Mouse (Mus musculus) neural tube, embryonic 10.5 days (tissue): ENCODE measurements around the gene Gale.
"Not testable (repeated sequence)": the region's sequence is repeated elsewhere in the genome, so short reads cannot be mapped to it uniquely, and the experiment has no call there.

Source experiments
- DNase-seq: peaks from one replicate; pipeline ENCODE4 v3.0.0-alpha.2; 2017; ENCODE audit warnings: low spot score; ENCODE audit errors: extremely low spot score

Gale gene

DNA sequence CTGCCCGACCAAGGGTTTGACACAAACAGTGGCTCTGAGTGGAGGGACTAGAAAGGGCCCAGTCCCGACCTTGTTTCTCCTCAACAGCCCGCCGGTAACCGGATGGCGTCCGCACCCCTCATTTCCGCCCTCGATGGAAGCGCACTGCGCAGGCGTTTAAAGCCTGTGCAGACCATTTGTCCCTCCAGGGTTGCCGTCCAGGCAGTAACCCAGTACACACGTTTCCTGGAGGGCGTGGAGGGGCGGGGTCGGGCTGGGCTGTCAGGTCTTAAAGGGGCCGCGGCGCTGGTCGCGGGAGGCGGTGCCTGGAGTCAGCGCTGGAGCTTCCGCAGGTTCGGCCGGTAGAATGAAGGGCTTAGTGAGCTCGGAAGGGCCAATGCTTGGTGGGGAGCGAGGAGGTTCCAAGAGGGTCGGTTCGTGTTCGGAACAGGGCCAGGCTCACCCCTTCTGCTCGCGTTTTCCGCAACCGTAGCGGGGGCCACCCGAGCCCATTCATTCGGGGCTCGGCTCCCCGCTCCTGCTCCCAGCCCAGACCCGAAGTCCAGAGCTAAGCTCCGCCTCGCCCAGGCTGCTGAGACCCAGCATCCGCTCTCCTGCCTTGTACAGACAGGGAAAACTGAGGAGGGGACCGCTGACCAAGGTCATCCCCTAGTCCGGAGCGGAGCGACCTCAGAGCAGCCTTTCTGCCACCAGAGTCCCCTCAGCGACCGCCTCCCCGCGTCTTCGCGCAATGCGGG, at the start of gene Gale:
Gene Gale (plus strand): TSS at position 271 of the 737 bp plus-strand sequence.
- DNase-seq: peak; percentile 98

DNA sequence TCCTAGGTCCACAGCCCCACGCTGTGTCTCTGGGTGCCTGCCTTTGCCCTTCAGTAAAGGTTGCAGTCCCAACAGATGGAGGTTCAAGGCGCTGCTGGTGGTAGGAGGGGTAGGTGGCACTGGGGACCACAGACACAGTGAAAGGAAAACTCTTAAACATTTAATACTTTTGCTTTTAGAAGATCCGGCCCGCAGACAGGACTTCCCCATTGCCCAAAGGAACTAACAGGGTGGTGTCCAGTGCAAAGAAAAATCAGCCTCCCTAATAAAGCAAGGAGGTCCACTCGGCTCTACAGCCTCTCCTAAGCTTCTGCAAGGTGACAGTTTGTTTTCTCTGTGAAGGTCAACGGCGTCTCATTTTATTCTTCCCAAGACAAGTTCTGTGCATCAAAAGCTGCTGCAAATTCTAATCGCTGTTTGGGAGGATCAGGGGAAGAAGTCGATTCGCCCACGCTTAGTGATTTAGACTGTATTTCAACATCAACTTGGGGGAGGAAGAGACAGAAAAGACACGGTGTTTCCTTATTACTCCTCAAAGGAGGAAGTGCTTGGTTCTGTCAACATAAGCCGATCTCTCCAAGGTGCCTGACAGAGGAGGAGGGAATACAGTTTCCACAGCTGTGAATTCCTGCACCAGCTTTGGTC, 44.8 kb upstream of the Gale start:
- DNase-seq: no peak

DNA sequence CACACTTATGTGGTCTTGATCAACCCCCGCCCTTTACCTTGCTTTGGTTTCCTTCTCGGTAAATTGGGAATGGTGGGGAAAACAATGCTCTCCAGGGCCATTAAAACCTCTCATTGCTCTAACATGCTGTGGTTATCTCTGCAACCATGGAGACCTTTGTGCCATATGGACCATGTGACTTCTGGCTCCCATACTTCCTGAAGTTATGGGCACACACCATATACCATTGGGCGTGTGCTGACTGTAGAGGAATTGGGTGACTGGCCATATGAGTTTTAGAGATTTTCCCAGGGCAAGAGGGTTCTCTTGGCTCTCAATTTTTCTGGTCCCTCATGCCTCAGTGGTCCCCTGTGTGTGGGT, 44.3 kb upstream of the Gale start:
- no peak for DNase-seq

DNA sequence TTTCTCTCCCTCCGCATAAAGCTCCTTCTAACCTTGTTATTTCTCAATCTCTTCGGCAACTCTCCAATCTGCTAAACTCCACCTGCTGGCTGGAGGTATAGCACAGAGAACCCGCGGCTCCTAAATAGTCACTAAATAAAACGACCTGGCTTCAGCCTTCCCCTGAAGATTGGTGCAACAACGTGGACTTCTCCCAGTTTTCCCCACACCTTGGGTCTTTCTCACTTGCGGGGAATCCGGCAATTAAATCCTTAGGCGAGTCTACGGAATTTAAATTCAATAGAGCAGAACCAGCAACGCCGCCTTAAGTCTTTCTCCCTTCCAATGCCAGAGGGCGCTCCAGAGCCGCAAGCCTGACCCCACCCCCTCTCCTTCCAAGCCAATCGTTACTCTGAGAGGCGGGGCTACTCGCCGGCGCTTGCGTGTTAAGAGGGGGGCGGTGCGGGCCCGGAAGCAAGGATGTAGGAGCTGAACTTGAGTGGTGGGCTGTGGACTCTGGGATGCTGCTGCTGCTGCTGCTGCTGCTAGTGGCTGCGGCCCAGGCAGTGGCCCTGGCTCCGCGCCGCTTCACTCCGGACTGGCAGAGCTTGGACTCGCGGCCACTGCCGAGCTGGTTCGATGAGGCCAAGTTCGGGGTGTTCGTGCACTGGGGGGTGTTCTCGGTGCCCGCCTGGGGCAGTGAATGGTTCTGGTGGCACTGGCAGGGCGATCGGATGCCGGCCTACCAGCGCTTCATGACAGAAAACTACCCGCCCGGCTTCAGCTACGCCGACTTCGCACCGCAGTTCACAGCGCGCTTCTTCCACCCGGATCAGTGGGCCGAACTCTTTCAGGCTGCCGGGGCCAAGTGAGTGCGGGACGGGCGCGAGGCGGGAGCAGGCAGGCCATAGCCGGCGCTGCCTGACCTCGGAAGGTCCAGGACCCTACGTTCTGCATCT, 43.0 kb upstream of the Gale start, which contains the start of gene Fuca1:
Gene Fuca1 (plus strand): TSS at position 432 of the 938 bp plus-strand sequence.
- peak; percentile 93 for DNase-seq

DNA sequence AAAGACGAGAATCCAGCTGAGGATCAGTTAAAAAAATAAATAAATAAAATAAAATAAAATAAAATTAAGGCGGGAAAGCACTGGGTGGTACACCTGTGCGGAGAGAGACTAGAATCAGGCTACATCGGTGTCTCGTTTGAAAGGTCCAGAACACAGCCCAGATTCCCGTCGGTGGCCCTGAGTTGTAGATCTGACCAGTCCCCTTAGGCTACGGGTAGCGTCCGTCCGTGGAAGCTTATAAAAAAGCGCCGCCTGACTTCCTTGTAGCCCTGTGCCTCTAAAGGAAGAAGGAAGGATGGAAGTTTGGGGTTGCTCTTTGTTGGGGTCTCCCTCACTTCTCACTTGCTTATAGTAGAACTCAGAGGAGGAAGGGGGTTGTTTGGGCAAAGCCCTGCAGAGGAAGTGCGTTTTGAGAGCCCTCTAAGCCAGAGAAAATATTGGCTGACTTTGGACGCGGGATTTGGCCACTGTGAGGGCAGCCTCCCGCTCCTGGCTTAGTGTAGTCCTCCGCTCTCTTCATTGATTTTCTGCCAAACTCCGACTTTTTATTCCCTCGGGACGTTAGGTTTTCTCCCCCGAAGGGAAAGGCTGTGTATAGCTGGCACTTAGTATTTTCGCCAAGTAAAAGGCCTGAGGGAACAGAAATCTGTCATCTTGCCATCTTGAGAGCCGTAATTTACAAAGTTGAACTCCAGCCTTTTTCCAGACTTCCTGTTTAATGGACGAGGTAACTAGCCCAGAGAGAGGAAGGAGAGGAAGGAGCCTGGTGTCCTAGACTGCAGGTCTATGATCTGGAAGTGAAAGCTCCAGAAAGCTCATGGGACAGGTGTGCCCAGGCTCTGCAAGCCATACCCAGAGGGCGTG, 42.0 kb upstream of the Gale start:
- DNase-seq: peak; percentile 38

DNA sequence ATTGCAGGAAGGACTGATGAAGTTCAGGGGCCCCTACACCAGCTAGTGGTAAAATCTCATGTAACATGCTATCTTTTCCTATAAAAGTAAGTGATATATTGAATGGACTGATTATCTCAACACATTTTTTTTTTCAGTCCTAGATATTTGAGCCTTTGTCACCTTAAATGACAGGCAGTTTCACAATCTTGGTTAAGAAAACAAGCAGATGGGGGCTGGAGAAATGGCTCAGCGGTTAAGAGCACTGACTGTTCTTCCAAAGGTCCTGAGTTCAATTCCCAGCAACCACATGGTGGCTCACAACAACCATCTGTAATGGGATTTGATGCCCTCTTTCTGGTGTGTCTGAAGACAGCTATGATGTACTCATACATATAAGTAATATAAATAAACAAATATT, 41.3 kb upstream of the Gale start:
- DNase-seq: no peak

DNA sequence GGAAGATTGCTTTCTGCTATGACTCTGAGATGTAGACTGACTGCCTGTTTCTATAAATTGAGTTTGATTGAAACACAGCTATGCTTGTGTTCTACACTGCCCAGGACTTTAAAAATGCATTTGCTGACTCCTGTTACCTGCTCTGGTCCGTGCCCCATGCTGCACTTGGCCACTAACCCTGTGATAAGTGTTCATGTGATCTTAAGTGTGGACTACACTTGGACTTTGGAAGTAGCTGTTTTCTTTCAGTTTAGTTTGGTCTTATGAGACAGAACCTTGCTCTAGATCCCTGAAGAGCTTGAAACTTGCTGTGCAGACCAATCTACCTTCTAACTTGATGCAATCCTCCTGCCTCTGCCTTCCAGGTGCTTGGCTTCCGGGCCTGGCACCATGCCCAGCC, 39.1 kb upstream of the Gale start:
- DNase-seq: no peak

DNA sequence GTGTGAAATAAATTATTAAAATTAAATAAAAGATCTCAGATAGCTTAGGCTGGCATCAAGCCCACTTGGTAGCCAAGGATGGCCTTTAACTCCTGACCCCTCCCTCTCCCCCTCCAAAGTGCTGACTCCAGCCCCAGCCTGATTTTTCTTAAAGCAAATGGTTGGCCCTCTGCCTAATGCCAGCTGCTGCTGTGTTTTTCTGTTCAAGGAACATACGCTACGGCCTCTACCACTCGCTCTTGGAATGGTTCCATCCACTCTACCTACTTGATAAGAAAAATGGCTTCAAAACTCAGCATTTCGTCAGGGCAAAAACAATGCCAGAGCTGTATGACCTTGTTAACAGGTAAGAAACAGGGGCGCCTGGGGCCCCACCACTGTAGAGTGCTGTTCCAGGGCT, 38.2 kb upstream of the Gale start:
- no peak for DNase-seq

DNA sequence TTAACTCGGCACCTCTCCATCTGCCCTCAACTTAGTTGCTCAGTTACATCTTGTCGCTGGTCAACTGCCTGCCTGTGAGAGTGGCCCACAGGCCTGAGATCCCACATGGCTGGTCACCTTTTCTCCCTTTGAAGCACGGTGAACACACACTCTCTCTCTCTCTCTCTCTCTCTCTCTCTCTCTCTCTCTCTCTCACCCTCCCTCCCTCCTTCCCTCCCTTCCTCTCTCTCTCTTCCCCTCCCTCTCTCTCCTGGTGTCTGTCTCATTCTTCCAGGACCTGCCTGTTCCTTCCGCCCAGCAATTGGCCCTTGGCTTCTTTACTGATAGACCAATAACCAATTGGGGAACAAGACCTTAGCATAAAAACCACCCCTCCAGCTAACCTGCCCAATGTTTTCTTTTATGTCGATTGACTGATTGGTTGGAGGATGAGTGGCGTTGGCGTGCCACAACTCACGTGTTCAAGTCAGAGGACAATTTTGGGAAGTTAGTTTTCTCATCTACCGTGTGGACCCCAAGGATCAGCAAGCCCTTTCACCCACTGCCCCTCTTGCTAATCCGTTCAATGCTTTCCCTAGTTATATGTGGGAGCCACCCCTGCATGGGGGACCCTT, 37.2 kb upstream of the Gale start:
- no peak for DNase-seq

DNA sequence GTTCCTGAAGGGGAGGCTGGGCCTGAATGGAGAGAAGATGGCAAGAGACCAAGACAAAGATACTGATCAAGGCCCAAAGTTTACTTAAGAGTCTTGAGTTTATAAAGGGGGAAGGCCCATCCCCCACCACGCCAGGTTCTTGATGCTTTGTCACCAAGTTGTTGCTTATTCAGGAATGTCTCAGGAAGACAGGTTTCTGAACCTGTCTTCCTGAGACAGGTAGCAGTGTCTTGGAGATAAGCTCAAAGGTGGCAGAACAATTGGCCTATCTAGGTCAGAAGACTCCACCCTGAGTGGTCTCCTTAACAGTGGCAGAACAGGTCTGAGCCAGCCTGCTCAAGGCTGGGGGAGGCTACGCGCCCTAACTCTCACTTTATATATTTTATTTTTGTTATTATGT, 36.7 kb upstream of the Gale start:
- DNase-seq: no peak

DNA sequence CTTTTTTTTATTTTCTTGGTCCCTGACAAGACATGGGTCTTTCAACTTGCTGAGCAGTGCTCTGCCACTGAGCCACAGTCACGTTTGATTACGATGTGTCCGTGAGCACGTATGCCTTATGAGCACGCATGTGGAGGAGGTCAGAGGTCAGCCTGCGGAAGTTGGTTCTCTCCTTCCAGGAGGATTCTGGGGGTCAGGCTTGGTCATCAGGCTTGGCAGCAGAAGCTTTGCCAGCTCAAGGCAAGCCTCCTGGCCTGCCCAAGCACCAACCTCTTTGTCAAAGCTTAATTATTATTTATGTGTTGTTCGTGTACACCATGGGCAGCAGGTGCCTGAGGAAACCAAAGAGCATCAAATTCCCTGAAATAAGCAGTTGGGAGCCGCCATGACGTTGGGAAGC, 35.2 kb upstream of the Gale start:
- DNase-seq: no peak

DNA sequence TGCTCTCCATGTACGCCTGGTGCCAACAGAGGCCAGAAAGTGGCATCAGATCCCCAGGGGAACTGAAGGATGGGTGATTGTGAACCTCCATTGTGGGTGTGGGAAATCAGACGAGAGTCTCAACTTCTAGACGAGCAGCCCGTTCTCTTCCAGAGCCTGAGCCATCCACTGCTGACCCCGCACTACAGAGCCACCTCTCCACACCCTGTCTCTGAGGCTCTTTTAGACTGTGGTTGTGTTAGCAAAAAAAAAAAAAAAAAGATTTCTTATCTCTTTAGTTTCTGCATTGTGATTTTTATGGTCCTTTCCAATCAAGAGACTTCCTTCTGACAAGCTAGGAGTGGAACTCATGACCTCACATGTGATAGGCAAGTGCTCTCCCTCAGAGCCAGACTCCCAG, 34.1 kb upstream of the Gale start:
- DNase-seq: no peak

DNA sequence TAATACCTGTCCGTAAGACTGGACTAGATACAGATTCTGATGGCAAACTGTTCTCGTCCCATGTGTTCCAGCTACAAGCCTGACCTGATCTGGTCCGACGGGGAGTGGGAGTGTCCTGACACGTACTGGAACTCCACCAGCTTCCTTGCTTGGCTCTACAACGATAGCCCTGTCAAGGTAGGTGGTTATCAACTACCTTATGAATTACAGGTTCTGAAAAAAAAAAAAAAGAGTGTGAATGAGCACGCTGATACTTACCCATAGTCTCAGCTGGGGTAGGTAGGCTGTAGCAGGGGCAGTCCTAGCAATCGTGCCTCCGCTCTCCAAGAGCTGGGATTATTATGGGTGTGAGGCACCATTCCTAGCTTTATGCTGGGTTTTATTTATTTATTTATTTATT, 33.7 kb upstream of the Gale start:
- DNase-seq: no peak

DNA sequence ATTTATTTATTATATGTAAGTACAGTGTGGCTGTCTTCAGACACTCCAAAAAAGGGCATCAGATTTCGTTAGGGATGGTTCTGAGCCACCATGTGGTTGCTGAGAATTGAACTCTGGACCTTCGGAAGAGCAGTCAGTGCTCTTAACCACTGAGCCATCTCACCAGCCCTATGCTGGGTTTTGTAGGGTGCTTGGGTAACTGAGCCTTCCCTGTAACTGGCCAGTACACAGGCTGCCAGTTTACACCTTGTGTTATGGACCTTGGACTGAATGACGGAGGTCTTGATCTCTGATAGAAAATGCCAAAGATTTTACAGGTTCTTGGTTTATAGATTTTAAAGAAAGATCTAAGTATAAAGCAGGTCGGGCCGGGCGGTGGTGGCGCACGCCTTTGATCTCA, 33.3 kb upstream of the Gale start:
- no peak for DNase-seq

DNA sequence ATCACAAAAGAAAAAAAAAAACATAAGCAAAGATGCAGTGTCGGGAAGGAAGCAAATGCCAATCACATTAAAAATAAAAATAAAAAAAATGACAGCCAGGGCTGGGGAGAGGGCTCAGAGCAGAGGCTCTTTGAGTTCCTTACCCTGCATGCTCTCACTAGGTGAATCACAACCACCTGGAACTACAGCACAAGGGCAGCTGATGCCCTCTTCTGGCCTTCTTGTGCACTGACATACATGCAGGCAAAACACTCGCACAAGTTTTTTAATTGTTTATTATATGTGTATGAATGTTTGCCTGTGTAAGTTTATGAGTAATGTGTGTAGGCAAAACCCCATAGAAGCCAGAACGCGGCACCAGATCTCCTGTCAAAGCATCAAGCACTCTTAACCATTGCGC, 31.7 kb upstream of the Gale start:
- DNase-seq: no peak

DNA sequence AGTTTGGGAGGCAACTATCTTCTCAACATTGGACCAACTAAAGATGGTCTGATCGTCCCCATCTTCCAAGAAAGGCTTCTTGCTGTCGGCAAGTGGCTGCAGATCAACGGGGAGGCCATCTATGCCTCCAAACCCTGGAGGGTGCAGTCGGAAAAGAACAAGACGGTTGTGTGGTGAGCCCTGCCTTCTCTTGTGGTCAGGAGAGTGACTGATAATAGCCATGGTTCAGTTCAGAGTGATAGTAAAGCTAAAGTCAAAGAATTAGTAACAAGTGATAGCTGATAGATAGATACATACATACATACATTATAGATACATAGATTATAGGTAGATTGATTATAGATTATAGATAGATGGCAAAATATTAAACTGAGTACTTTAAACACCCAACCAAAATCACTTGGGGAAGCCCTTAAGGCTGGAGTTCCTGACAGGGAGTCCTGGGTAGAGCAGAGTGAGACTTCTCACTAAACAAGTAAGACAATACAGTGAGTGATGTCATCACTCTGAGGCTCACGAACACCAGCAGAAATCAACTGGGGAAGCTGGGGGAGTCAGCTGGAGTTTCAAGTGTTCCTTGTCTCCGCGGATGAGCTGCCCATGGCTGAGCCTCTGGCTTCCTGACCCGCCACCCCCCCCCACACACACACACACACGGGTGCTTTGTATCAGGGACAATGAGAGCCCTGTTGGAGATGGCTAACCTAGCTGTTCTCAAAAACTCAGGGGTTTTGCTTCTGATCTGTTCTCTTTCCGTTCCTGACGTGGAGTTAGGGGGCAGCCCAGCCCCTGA, 28.6 kb upstream of the Gale start:
- no peak for DNase-seq

DNA sequence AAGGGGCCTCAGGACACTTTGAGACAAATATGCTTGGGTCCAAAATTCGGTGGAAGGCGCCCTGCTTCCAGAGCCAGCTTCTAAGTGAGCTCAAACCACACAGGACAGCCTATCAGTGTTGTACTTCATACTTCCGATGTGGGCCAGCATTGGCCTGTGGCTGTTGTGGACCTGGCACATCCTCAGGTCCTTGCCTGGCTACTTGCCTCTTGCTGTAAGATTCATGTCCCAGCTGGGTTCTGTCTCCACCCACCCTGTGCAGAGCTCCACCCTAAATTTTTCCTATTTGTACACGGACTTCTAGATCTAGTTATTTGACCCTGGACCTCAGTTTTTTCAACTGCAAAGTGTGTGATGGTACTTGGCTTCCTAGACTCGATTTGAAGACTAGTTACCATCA, 28.0 kb upstream of the Gale start:
- DNase-seq: no peak

DNA sequence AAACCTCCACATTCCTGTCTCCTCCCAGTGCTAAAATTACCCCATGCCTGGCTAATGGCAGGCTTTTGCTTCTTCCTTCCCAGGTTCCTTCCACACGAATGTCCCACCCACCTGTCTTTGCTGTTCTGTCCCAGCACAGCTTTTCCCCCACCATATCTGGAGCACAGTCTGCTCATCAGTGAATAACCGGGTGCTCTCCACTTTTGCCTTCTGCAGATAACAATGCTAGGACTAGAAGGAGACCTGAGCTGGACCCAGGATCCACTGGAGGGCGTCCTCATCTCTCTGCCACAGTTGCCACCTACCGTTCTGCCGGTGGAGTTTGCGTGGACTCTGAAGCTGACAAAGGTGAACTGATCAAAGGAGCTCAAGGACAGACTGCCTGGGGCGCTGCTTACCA, 24.7 kb upstream of the Gale start:
- no peak for DNase-seq

DNA sequence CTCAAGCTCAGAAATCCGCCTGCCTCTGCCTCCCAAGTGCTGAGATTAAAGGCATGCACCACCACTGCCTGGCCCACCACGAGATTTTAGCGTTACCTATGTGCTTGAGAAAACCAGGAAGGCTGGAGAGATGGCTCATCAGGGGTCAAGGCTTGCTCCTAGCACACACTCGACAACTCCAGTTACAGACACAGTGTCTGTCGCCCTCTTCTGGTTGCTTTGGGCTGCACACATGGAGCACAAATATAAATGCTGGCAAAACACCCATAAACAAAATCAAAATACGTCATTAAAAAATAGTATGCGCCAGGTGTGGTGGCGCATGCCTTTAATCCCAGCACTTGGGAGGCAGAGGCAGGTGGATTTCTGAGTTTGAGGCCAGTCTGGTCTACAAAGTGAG, 22.5 kb upstream of the Gale start:
- DNase-seq: not testable (repeated sequence)

DNA sequence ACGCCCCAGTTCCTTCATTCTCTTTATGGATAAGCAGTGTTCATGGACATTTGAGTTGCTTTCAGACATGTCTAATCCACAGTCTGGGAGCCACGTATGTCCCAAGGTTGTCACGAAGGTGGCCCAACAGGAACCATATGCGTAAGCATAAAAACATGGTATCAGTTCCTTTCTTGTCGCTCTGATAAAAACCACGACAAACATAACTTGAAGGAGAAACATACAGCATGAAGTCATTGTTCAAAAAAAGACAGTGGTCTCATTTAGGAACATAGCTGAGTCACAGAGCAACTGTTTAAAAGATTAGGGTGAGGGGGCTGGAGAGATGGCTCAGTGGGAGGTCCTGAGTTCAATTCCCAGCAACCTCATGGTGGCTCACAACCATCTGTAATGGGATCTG, 21.3 kb upstream of the Gale start:
- no peak for DNase-seq
